Mouse (Mus musculus): ENCODE measurements around the gene E130308A19Rik. TPM values are rescaled to one million over a fixed set of nuclear protein-coding genes. Genes with fewer than 3 reads are reported as not detected.

E130308A19Rik gene
- total RNA-seq, 2 experiments from 2014 or later, result 10.1 TPM

GRCm38 (mm10) chr4:59681383-59681782, 55.4 kb downstream of the E130308A19Rik start:
- no peak for DNase-seq (ENCODE audit: low spot score in 2 of 2)

DNA sequence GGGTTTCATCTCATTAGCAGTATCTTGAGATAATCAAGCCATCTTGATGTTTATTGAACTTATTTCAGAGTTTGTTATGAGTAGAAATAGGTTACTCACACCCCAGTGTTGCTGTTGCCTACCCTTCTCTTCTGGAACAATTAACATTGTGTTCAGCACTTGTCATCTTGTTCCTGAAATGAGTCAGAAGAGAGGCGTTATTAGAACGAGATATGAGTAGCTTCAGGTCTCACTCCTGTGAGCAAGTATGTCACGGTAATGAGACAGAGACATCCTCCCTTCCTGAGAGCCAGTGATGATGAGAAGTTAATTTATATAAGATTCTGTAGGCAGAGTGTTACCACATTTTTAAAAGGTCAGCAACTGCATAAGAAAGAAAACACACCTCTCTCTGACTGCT, 56.5 kb downstream of the E130308A19Rik start:
- DNase-seq (ENCODE audit: low spot score in 2 of 2), result no peak

GRCm38 (mm10) chr4:59682950-59683349, 56.9 kb downstream of the E130308A19Rik start:
- no peak for DNase-seq (ENCODE audit: low spot score in 2 of 2)

- no peak for DNase-seq (ENCODE audit: low spot score in 2 of 2)
Measured at GRCm38 (mm10) chr4:59684306-59684705, 58.3 kb downstream of the E130308A19Rik start.

- DNase-seq (ENCODE audit: low spot score in 2 of 2), result peak; percentile 19 to 28
Measured at GRCm38 (mm10) chr4:59686716-59687115, 60.7 kb downstream of the E130308A19Rik start.

- no peak for DNase-seq (ENCODE audit: low spot score in 2 of 2)
Measured at GRCm38 (mm10) chr4:59689055-59689454, 63.0 kb downstream of the E130308A19Rik start.

- no peak for DNase-seq (ENCODE audit: low spot score in 2 of 2)
Measured at GRCm38 (mm10) chr4:59690145-59690544, 64.1 kb downstream of the E130308A19Rik start.

- no peak for DNase-seq (ENCODE audit: low spot score in 2 of 2)
Measured at GRCm38 (mm10) chr4:59696846-59697245, 70.8 kb downstream of the E130308A19Rik start.

DNA sequence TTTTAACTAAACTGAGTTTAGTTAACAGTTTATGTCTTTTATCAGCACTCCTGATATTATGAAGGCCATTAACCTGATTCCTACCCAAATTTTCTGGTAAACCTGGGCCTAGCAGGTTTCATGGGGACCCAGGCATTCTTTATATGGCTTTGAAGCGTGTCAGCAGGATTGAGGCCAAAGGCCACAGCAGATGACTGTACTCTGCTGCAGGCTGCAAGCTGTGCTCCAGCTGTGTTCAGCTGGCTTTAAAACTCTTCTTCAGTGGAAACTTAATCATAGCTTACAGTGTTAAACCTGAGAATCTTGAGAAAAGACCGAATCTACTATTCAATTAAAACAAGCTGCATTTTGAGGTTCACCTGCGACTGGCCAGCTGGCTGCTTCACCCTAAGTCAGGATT, 71.9 kb downstream of the E130308A19Rik start:
- no peak for DNase-seq (ENCODE audit: low spot score in 2 of 2)

DNA sequence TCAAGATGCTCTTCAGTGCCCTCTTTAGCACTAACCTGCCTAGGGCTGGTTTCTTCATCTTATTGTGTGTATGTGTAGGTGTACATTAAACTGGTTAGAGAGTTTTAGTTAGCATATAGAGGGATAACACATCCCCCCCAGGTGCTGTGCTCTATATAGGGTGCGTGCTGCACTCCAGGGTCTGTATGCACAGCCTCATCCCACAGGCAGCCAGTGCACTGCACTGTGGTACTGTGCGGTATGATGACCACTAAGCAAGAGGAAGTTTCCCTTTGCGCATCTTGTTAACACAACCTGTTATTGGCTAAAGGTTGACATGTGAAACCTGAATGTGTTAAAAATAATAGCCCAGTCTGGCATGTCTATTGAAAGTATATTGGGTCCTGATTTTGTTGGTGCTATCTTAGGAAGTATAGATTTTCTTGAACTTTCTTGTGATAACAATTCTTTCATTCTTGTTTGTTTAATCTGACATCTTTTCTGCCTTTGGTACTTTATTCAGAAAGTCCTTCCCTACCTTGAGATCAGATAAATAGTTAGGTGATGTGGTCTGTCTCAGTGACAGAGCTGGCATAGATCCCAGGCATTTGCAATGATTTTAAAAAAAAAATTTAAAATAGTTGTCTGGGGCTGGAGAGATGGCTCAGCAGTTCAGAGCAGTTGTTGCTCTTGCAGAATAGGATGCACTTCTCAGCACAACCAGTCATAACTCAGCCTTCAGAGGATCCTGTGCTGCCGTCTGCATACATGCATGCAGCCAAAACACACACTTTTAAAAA, 73.2 kb downstream of the E130308A19Rik start:
- DNase-seq (ENCODE audit: low spot score in 2 of 2), result no peak

DNA sequence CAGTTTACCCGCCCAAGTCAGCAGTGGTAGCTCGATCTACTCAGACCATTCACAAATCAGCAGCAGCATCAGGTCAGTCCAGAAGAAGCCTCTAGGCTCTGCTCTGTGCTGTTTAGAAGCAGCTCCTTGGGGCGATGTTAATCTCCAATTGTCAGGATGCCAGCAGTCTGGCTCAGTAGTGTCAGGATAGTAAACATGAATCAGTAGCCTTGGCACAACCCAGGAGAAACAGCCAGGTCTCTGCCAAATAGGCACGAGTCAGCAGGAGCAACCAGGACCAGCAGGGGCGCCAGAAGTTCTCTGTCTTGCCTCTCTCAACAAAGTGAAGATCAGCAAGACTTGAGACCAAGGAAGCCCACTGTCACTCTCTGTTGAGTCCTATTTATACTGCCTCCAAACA, 83.3 kb downstream of the E130308A19Rik start:
- DNase-seq (ENCODE audit: low spot score in 2 of 2), result no peak

DNA sequence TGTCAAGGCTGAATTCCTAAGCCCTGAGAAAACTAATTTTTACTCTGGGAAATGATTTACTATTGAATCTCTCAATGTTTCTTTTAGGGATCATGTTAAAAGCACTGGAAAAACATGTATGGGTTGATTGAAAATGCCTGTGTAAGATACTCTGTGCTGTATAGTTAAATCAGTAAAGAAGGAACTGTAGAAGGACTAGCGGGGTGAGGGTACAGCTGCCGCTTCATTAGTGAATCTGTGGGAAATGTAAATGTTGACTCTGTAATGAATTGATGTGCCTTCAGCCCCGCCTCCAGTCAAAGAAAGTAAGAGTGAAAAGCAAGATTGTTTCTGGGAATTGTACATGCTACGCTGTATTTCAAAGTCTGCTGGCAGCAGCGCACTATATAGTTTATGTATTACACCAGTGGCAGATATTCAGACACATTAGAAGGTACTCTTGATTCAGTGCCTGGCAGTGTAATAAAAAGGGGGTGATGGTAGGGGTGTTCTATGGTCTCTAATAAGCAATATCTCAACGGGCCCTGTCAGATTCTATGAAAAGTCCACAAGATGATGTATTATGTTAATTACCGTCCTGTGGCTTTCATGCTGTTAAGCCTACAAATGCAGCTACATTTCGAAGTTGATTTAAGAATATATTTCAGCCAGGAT, 84.9 kb downstream of the E130308A19Rik start:
- no peak for DNase-seq (ENCODE audit: low spot score in 2 of 2)

DNA sequence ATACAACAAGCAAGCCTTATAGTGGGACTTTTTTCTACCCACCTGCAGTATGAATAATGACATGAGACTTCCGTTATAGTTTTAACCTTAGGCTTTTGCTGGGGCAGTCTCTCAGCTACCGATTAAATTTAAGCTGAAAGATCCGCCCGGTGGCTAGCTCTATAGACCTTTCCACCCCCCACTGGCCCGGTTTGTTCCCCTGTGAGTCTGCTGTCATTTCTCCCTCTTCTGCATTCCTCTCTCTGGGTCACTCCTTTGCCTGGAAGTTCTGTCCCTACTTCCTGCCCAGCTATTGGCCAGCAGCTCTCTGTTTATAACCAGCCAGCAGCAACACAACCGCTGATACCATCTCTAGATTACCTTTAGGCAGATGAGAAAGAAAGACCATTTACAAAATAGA, 86.4 kb downstream of the E130308A19Rik start:
- DNase-seq (ENCODE audit: low spot score in 2 of 2), result no peak

GRCm38 (mm10) chr4:59712955-59713354, 86.9 kb downstream of the E130308A19Rik start:
- DNase-seq (ENCODE audit: low spot score in 2 of 2), result no peak

DNA sequence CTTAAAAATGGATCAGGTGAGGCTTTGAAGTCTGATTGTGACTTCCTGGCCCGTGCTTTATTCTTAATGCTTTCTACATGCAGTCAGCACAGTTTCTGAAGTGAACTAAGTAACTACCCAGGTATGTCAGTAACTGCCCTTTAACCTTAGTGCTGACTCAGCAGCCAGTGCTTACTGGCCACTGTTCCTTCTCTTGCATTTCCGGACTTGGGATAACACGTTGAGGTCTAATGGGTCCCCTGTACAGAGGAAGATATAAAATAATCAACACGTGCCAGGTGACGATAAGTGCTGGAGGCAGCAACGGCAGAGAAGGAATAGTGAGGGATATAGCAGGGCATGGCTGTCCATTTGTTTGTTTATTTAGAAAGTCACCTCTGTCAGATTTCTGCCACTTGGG, 88.5 kb downstream of the E130308A19Rik start:
- DNase-seq (ENCODE audit: low spot score in 2 of 2), result no peak

GRCm38 (mm10) chr4:59714926-59715325, 88.9 kb downstream of the E130308A19Rik start:
- no peak for DNase-seq (ENCODE audit: low spot score in 2 of 2)

- DNase-seq (ENCODE audit: low spot score in 2 of 2), result no peak
Measured at GRCm38 (mm10) chr4:59715531-59715930, 89.5 kb downstream of the E130308A19Rik start.

DNA sequence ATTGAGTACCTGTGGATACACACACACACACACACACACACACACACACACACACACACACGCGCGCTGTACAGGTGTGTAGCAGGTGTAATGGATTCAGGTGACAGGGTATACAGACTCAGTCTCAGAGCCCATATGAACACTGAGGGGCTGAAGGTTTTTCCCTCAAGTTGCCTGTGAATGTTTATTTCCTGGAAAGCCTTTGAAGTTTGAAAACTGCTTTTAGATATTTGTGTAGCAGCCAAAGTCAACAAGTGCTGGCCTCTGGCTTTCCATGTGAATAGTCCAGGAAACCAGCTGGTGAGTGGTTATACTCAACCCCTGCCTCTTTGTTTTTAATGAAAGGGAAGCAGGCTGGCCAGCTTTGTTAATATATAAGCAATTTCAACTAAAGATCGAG, 91.3 kb downstream of the E130308A19Rik start:
- DNase-seq (ENCODE audit: low spot score in 2 of 2), result no peak

GRCm38 (mm10) chr4:59718542-59718941, 92.5 kb downstream of the E130308A19Rik start:
- no peak for DNase-seq (ENCODE audit: low spot score in 2 of 2)

DNA sequence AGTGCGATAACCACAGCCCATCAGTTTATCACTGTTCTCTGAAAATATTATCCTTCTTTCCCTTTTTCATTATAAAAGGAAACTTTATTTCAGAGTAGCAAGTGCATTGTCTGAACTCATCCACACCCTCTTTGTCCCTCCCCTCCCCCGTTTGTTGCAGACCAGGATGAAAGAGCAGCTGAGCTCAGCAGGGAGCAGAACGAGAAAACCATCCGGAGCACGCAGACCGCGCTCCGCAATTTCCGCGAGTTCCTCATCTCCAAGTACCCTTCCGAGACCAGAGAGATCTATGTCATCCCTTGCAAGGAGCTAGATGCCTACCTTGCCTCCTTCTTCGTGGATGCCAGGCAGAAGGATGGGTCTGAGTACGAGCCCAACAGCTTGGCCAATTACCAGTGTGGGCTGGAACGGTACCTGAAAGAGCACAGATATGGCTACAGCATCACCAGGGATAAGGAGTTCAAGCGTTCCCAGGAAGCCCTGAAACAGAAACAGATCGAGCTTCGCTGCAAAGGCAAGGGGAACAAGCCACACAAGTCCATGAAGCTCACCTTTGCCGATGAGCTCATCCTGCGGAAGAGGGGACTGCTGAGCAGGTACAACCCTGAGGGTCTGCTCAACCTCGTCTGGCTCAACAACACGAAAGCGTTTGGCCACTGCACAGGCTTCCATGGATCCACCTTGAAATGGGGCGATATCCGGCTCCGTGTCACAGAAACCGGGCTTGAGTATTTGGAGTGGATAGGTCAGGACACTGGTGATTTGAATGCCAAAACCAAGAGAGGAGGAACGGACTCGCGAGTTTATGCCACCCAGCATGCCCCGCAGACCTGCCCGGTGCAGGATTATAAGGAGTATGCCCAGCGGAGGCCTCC, 93.7 kb downstream of the E130308A19Rik start:
- DNase-seq (ENCODE audit: low spot score in 2 of 2), result no peak

DNA sequence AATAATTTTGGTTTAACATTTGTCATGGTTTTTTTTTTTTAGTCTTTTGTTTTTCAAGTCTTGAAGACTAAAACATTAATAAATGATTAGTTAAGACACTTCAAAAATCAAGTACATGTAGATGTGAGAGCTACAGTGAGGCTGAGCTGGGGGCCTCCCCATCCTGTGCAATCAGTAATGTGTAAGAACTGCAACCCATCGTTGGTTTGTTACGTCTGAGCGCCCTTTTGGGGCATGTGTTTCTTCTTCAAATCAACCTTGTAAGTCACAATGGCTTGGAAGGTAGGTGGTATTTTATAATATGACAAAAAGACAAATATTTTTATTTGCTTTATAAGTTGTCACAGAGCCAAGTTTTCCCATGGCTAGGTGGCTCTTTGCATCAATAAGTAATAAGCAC, 95.8 kb downstream of the E130308A19Rik start:
- no peak for DNase-seq (ENCODE audit: low spot score in 2 of 2)

DNA sequence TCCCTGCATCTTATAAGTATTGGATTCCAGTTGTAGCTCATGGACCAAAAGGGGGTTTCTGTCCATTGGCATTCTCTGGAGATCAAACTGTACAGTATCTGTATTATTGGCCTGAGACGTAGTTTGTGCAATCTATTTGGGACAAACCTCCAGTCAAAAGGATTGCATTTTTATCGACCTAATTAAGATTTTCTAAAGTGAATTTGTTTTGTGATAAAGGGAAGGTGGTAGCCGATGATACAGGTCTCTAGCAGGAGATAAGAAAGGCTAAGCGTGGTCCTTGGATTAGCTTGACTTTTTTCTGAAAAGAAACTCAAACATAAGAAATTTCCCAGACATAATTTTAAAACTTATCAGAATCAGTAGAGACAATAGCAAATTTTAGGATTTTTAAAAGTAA, 99.6 kb downstream of the E130308A19Rik start:
- no peak for DNase-seq (ENCODE audit: low spot score in 2 of 2)

All from layer of hippocampus, postnatal 10 days (tissue).